Comparison of ENCODE assay signal across 10 mouse cellular contexts in genomic region chr9:102650637-102651036, GRCm38 (mm10). TPM values are rescaled to one million over a fixed set of nuclear protein-coding genes. Genes with fewer than 3 reads are reported as not detected.
DNase-seq lines count a peak whose midpoint lies in the region; ATAC-seq and TF ChIP-seq lines count a peak whose summit lies in the region.
"Had no signal": no experiment of that assay in that cellular context is flagged by ENCODE, and none has a peak within 500 bp of the region (broad histone marks: within the 10 kb centered on the region; RNA-seq: fewer than 3 reads in every experiment).

No protein-coding gene starts in this region.

- no peaks in the 10 kb centered on the region for H3K79me2 ChIP-seq in myocyte (ENCODE audit: control insufficient read depth, insufficient read depth)

- no peak overlapping the region for H3K9ac ChIP-seq in heart, embryonic 13.5 days
- H3K9ac ChIP-seq in embryonic facial prominence, embryonic 13.5 days = no peak overlapping the region
- no peak overlapping the region for H3K9ac ChIP-seq in liver, embryonic 12.5 days

- no peak for TF ChIP-seq POLR2A in myocyte (IDR thresholded peaks at IDR 0.05; ENCODE audit: insufficient read length, low read depth)

- no peak overlapping the region for H3K4me3 ChIP-seq in heart, embryonic 13.5 days
- no peak overlapping the region for H3K4me3 ChIP-seq in embryonic facial prominence, embryonic 13.5 days
- no peak overlapping the region for H3K4me3 ChIP-seq in myocyte
- no peak overlapping the region for H3K4me3 ChIP-seq in liver, embryonic 12.5 days

- 28% methylated on average over 7 of the region's 7 CpGs for WGBS in heart, embryonic 13.5 days
- WGBS in embryonic facial prominence, embryonic 13.5 days = 29% methylated on average over 7 of the region's 7 CpGs
- WGBS in liver, embryonic 12.5 days (ENCODE audit: insufficient replicate concordance) = 34% methylated on average over 7 of the region's 7 CpGs

- H3K27ac ChIP-seq in heart, embryonic 13.5 days (replicated peaks) = peak overlapping the region; percentile 39; the same call in 1 of the 2 replicates
- peak overlapping the region; percentile 44; the same call in 1 of the 2 replicates for H3K27ac ChIP-seq in embryonic facial prominence, embryonic 13.5 days
- no peak overlapping the region for H3K27ac ChIP-seq in liver, embryonic 12.5 days

- no peaks in the 10 kb centered on the region for H3K27me3 ChIP-seq in heart, embryonic 13.5 days (replicated peaks)
- no peaks in the 10 kb centered on the region for H3K27me3 ChIP-seq in embryonic facial prominence, embryonic 13.5 days
- H3K27me3 ChIP-seq in myocyte (ENCODE audit: control insufficient read depth, insufficient read depth, insufficient read length) = no peaks in the 10 kb centered on the region
- peaks cover 3% of the 10 kb centered on the region; the same call in 1 of the 2 replicates for H3K27me3 ChIP-seq in liver, embryonic 12.5 days (replicated peaks)

- H3K36me3 ChIP-seq in heart, embryonic 13.5 days = no peaks in the 10 kb centered on the region
- no peaks in the 10 kb centered on the region for H3K36me3 ChIP-seq in embryonic facial prominence, embryonic 13.5 days
- H3K36me3 ChIP-seq in myocyte (ENCODE audit: control insufficient read depth, insufficient read depth) = no peaks in the 10 kb centered on the region
- no peaks in the 10 kb centered on the region for H3K36me3 ChIP-seq in liver, embryonic 12.5 days

- DNase-seq in heart, adult 8-10 months (ENCODE audit: low spot score) = no peak
- peak; percentile 50 to 62 for DNase-seq in gastrocnemius, postnatal 36 days
- DNase-seq in B cell, adult 2 months = no peak
- no peak for DNase-seq in adrenal gland, adult 8-10 months
- DNase-seq: kidney, postnatal 14 days had no signal

- H3K4me2 ChIP-seq in heart, embryonic 13.5 days = no peak overlapping the region
- peak overlapping the region; percentile 18; the same call in 1 of the 2 replicates for H3K4me2 ChIP-seq in embryonic facial prominence, embryonic 13.5 days
- H3K4me2 ChIP-seq in myocyte (ENCODE audit: low read depth) = peak overlapping the region; percentile 81
- no peak overlapping the region for H3K4me2 ChIP-seq in liver, embryonic 12.5 days

- no peak for ATAC-seq in heart, embryonic 13.5 days (ENCODE audit: extremely low read depth, insufficient number of reproducible peaks, low FRiP score, low TSS enrichment)
- no peak for ATAC-seq in embryonic facial prominence, embryonic 13.5 days (ENCODE audit: insufficient number of reproducible peaks, insufficient read depth, low FRiP score, low TSS enrichment, low read depth)
- ATAC-seq in liver, embryonic 12.5 days = no peak
- ATAC-seq: activated CD4-positive, CD25-positive, alpha-beta regulatory T cell, adult 4 months had no signal

- H3K9me3 ChIP-seq in heart, embryonic 13.5 days = peaks cover 4% of the 10 kb centered on the region; the same call in 1 of the 2 replicates
- no peaks in the 10 kb centered on the region for H3K9me3 ChIP-seq in embryonic facial prominence, embryonic 13.5 days
- no peaks in the 10 kb centered on the region for H3K9me3 ChIP-seq in liver, embryonic 12.5 days (replicated peaks)

- no peak overlapping the region for H3ac ChIP-seq in myocyte (ENCODE audit: control insufficient read depth, insufficient read length)

- peaks cover 14% of the 10 kb centered on the region for H3K4me1 ChIP-seq in heart, embryonic 13.5 days
- peaks cover 40% of the 10 kb centered on the region for H3K4me1 ChIP-seq in embryonic facial prominence, embryonic 13.5 days
- no peaks in the 10 kb centered on the region for H3K4me1 ChIP-seq in liver, embryonic 12.5 days

- intact Hi-C loops in gastrocnemius, postnatal 36 days (cut with DNase I) = no loop called here

TF ChIP-seq in myocyte, 11 proteins besides CTCF, POLR2A, EP300 and RAD21:
- TF ChIP-seq MYOG (IDR thresholded peaks at IDR 0.05; ENCODE audit: control insufficient read depth in 1 of 3, insufficient read depth in 1 of 3, insufficient read length in 2 of 3, low read depth in 2 of 3) (no peak), TCF12 (IDR thresholded peaks at IDR 0.05; ENCODE audit: insufficient read depth, poor library complexity, severe bottlenecking) (no peak), CEBPB (IDR thresholded peaks at IDR 0.05; ENCODE audit: insufficient read depth, poor library complexity, severe bottlenecking) (no peak), USF1 (IDR thresholded peaks at IDR 0.05; ENCODE audit: low read depth) (no peak), POLR2AphosphoS2 (IDR thresholded peaks at IDR 0.05; ENCODE audit: insufficient read length, low read depth) (no peak), E2F4 (IDR thresholded peaks at IDR 0.05; ENCODE audit: insufficient read depth) (no peak), REST (IDR thresholded peaks at IDR 0.05; ENCODE audit: insufficient read depth, insufficient read length) (no peak), MAX (IDR thresholded peaks at IDR 0.05; ENCODE audit: low read depth) (no peak), TCF3 (IDR thresholded peaks at IDR 0.05; ENCODE audit: insufficient read length, low read depth) (no peak)

RNA-seq across cellular contexts. Expression of gene Cep63, which starts 24.3 kb away (rescaled TPM):
- 43.6 and 50.1 TPM in 2 replicates for polyA plus RNA-seq in heart, embryonic 13.5 days (2015; fragmentation: Nextera tagmentation; extraction: Ambion mirVana)
- total RNA-seq in heart, adult 8-10 months (2022) = 10 to 100 TPM; 50.0 to 63.2 (median 54.9) TPM
- 50.9 and 57.8 TPM in 2 replicates for polyA plus RNA-seq in embryonic facial prominence, embryonic 13.5 days (2015; fragmentation: Nextera tagmentation; extraction: Ambion mirVana)
- total RNA-seq in gastrocnemius, postnatal 36 days (2021) = 10 to 100 TPM; 20.7 to 21.9 TPM
- 8.8 TPM for polyA plus RNA-seq in myocyte (2012; fragmentation: generic; extraction: Trizol)
- 10 to 100 TPM; 33.8 to 46.8 (median 43.5) TPM for total RNA-seq in adrenal gland, adult 8-10 months (2022)
- polyA plus RNA-seq in liver, embryonic 12.5 days (2016; fragmentation: Nextera tagmentation; extraction: Ambion mirVana) = 33.3 and 33.6 TPM in 2 replicates

RNA-seq across cellular contexts. Expression of gene Anapc13, which starts 24.5 kb away (rescaled TPM):
- polyA plus RNA-seq in heart, embryonic 13.5 days (2015; fragmentation: Nextera tagmentation; extraction: Ambion mirVana) = 224 and 259 TPM in 2 replicates
- 100 to 1,000 TPM; 342 to 434 (median 380) TPM for total RNA-seq in heart, adult 8-10 months (2022)
- polyA plus RNA-seq in embryonic facial prominence, embryonic 13.5 days (2015; fragmentation: Nextera tagmentation; extraction: Ambion mirVana) = 195 and 200 TPM in 2 replicates
- total RNA-seq in gastrocnemius, postnatal 36 days (2021) = 100 to 1,000 TPM; 186 to 195 TPM
- polyA plus RNA-seq in myocyte (2012; fragmentation: generic; extraction: Trizol) = 144 TPM
- 100 to 1,000 TPM; 286 to 364 (median 329) TPM for total RNA-seq in adrenal gland, adult 8-10 months (2022)
- polyA plus RNA-seq in liver, embryonic 12.5 days (2016; fragmentation: Nextera tagmentation; extraction: Ambion mirVana) = 105 and 120 TPM in 2 replicates

Comparison
In these comparisons a context has a peak if more than half of its experiments do, and no peak if none do; other contexts are left out.
1. H3K4me2 ChIP-seq: peak in embryonic facial prominence, embryonic 13.5 days (single experiment) and myocyte (single experiment); none in heart, embryonic 13.5 days (single experiment) and liver, embryonic 12.5 days (single experiment).
2. DNase-seq: peak in gastrocnemius, postnatal 36 days (2 of 2); none in heart, adult 8-10 months (single experiment), B cell, adult 2 months (0 of 2) and adrenal gland, adult 8-10 months (single experiment).